Mouse (Mus musculus): ENCODE results near the gene Lypd4. TPM values are rescaled to one million over a fixed set of nuclear protein-coding genes. Genes with fewer than 3 reads are reported as not detected.
"Not testable (repeated sequence)": the region's sequence is repeated elsewhere in the genome, so short reads cannot be mapped to it uniquely, and the experiment has no call there.

Lypd4 gene
- polyA plus RNA-seq, 1 experiment from 2014 or later, result not detected

DNA sequence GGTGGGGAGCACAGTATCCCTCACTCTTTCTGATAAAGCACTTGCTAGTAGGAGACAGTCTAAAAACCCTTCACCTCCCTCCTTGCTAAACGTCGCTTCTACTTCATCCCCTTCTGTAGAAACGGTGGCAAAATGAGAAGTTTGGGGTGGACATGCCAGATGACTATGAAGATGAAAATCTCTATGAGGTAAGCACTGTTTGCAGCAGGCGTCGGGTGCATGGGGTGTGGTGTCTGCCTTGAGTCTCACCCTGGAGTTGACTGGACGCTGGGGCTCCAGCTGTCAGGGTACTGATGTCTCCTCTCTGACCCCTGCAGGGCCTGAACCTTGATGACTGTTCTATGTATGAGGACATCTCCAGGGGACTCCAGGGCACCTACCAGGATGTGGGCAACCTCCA is 31.4 kb upstream of the Lypd4 start:
- Histone ChIP-seq H3K4me3 (no peak overlapping the region), H3K4me1 (peaks cover 28% of the 10 kb centered on the region), H3K36me3 (no peaks in the 10 kb centered on the region), H3K27ac (no peak overlapping the region), H3K9ac (no peak overlapping the region), H3K27me3 (no peaks in the 10 kb centered on the region), H3K4me2 (no peak overlapping the region), H3K9me3 (no peaks in the 10 kb centered on the region)
- ATAC-seq (ENCODE audit: insufficient number of reproducible peaks, insufficient read depth, low FRiP score, low TSS enrichment, low read depth), result no peak
- WGBS, result 86% methylated on average over 6 of the region's 6 CpGs

GRCm38 (mm10) chr7:24897959-24898358 is 28.2 kb upstream of the Lypd4 start:
- H3K27ac ChIP-seq, result no peak overlapping the region
- no peaks in the 10 kb centered on the region for H3K27me3 ChIP-seq
- no peak overlapping the region for H3K4me3 ChIP-seq
- H3K4me1 ChIP-seq, result peaks cover 7% of the 10 kb centered on the region; the same call in 1 of the 2 replicates
- no peaks in the 10 kb centered on the region for H3K9me3 ChIP-seq
- H3K4me2 ChIP-seq, result no peak overlapping the region
- no peak for ATAC-seq (ENCODE audit: insufficient number of reproducible peaks, insufficient read depth, low FRiP score, low TSS enrichment, low read depth)
- no peaks in the 10 kb centered on the region for H3K36me3 ChIP-seq
- 76% methylated on average over 5 of the region's 5 CpGs for WGBS
- no peak overlapping the region for H3K9ac ChIP-seq

DNA sequence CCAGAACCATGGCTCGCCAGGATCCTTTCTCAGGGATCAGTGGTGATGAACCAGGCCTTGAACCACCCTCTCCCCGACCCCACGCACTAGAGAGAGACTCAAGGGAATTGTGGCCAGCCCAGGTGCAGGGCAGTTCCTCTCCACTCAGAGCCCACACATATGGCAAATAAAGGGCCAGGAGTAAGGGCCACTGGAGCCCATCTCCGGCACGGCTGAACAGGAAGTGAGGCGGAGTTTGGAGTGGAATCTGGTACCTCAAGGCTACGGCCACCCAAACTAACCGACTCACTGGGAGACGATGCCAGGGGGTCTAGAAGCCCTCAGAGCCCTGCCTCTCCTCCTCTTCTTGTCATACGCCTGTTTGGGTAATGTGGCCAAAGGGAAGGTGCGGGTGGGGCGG is 27.5 kb upstream of the Lypd4 start, which contains the start of gene Cd79a:
TSS of gene Cd79a (plus strand) at position 158 of the 400 bp plus-strand sequence.
- H3K4me2 ChIP-seq, result no peak within 1 kb of the TSS
- WGBS, result 57% methylated on average over 12 of the region's 12 CpGs
- no peak within 1 kb of the TSS for H3K4me3 ChIP-seq
- H3K27ac ChIP-seq, result no peak within 1 kb of the TSS
- H3K36me3 ChIP-seq, result no peaks in the 10 kb centered on the region
- H3K9me3 ChIP-seq, result no peaks in the 10 kb centered on the region
- no peak for ATAC-seq (ENCODE audit: insufficient number of reproducible peaks, insufficient read depth, low FRiP score, low TSS enrichment, low read depth)
- peaks cover 3% of the 10 kb centered on the region; the same call in 1 of the 2 replicates for H3K4me1 ChIP-seq
- H3K27me3 ChIP-seq, result no peaks in the 10 kb centered on the region
- H3K9ac ChIP-seq, result 0 out of 2 replicates have a peak within 1 kb of the TSS, but pooled peaks have one; percentile 16

DNA sequence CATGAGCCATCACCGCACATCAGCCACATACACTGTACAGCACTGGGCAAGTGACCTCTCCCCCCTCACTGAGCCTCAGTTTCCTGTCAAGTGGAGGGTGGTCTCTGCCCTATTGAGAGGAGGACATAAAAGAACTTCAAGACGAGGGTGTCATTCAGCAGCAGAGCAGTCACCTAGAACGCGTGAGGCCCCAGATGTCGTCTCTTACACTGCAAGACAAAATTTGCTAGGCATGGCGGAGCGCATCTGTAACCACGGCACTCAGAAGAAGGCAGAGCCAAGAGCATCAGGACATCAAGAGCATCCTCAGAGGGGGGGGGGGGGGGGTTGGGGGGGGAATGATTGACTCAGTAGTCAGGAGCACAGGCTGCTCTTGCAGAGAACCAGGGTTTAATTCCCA is 26.5 kb upstream of the Lypd4 start:
- ATAC-seq (ENCODE audit: insufficient number of reproducible peaks, insufficient read depth, low FRiP score, low TSS enrichment, low read depth), result no peak
- 84% methylated on average over 8 of the region's 8 CpGs for WGBS
- no peaks in the 10 kb centered on the region for H3K9me3 ChIP-seq
- no peaks in the 10 kb centered on the region for H3K27me3 ChIP-seq
- H3K9ac ChIP-seq, result no peak overlapping the region
- H3K4me1 ChIP-seq, result no peaks in the 10 kb centered on the region
- H3K36me3 ChIP-seq, result 0 out of 2 replicates have a peak, but pooled peaks cover 1% of the 10 kb centered on the region
- H3K4me2 ChIP-seq, result no peak overlapping the region
- H3K27ac ChIP-seq, result no peak overlapping the region
- H3K4me3 ChIP-seq, result no peak overlapping the region

- H3K4me1 ChIP-seq; H3K27ac ChIP-seq; ATAC-seq (ENCODE audit: insufficient number of reproducible peaks, insufficient read depth, low FRiP score, low TSS enrichment, low read depth); H3K4me2 ChIP-seq; H3K9ac ChIP-seq; H3K9me3 ChIP-seq; H3K4me3 ChIP-seq; H3K27me3 ChIP-seq; H3K36me3 ChIP-seq: not testable (repeated sequence)
- 83% methylated on average over 2 of the region's 2 CpGs for WGBS
Observed at GRCm38 (mm10) chr7:24895749-24896148, 26.0 kb upstream of the Lypd4 start.

- Histone ChIP-seq H3K9me3 (no peaks in the 10 kb centered on the region), H3K4me1 (peaks cover 8% of the 10 kb centered on the region), H3K9ac (no peak overlapping the region), H3K36me3 (peaks cover 42% of the 10 kb centered on the region), H3K4me2 (no peak overlapping the region), H3K27me3 (no peaks in the 10 kb centered on the region), H3K27ac (no peak overlapping the region), H3K4me3 (no peak overlapping the region)
- WGBS, result 66% methylated on average over 2 of the region's 2 CpGs
- ATAC-seq (ENCODE audit: insufficient number of reproducible peaks, insufficient read depth, low FRiP score, low TSS enrichment, low read depth), result no peak
Observed at GRCm38 (mm10) chr7:24892125-24892583, 22.4 kb upstream of the Lypd4 start.

DNA sequence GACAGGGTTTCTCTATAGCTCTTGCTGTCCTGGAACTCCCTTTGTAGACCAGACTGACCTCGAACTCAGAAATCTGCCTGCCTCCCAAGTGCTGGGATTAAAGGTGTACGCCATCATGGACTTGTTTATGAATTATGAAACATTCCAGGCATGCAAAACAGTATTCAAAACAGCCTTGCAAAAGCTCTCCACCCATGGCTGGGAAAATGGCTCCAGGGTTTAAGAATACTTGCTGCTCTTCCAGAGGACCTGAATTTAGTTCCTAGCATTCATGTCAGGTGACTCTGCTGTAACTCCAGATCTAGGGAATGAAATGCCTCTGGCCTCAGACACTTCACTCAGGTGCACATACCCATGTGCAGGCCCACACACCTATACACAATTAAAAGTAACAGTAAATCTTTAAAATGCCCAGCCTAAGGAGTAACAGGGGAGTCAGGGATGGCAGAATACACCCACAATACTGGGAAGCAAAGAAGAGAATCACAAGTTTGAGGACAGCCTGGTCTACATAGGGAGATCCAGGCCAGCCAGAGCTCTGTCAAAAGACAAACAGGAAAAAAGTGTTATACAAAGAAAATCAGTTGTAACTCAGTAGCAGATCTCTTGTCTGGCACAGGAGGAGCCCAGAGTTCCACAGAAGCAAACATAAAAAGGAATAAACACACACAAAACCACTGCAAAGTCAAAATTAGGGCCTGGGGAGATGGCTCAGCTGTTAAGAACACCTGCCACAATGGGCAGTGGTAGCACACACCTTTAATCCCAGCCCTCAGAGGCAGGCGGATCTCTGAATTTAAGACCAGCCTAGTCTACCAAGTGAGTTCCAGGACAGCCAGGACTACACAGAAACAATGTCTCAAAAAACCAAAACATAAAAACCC is 21.7 kb upstream of the Lypd4 start:
- ATAC-seq (ENCODE audit: insufficient number of reproducible peaks, insufficient read depth, low FRiP score, low TSS enrichment, low read depth), result no peak

GRCm38 (mm10) chr7:24890281-24891216 is 20.8 kb upstream of the Lypd4 start:
- Histone ChIP-seq H3K36me3 (peaks cover 58% of the 10 kb centered on the region), H3K27me3 (no peaks in the 10 kb centered on the region), H3K4me1 (peaks cover 24% of the 10 kb centered on the region), H3K9me3 (no peaks in the 10 kb centered on the region), H3K9ac (no peak overlapping the region), H3K4me3 (no peak overlapping the region), H3K27ac (peak overlapping the region; percentile 35; the same call in 1 of the 2 replicates), H3K4me2 (no peak overlapping the region)
- WGBS, result 30% methylated on average over 10 of the region's 10 CpGs
- ATAC-seq (ENCODE audit: insufficient number of reproducible peaks, insufficient read depth, low FRiP score, low TSS enrichment, low read depth), result peak; percentile 49

More for the DNA sequence above, 21.7 kb upstream of the Lypd4 start:
- Histone ChIP-seq H3K4me2 (no peak overlapping the region), H3K9me3 (no peaks in the 10 kb centered on the region), H3K4me1 (peaks cover 15% of the 10 kb centered on the region), H3K4me3 (no peak overlapping the region), H3K27ac (no peak overlapping the region), H3K9ac (no peak overlapping the region), H3K27me3 (no peaks in the 10 kb centered on the region), H3K36me3 (peaks cover 49% of the 10 kb centered on the region)
- WGBS, result 62% methylated on average over 3 of the region's 3 CpGs

GRCm38 (mm10) chr7:24889431-24890220 is 19.9 kb upstream of the Lypd4 start:
- ATAC-seq (ENCODE audit: insufficient number of reproducible peaks, insufficient read depth, low FRiP score, low TSS enrichment, low read depth), result no peak
- peak overlapping the region; percentile 35; the same call in 1 of the 2 replicates for H3K27ac ChIP-seq
- H3K4me2 ChIP-seq, result no peak overlapping the region
- H3K9me3 ChIP-seq, result no peaks in the 10 kb centered on the region; the same call in 1 of the 2 replicates
- no peak overlapping the region for H3K9ac ChIP-seq
- no peak overlapping the region for H3K4me3 ChIP-seq
- H3K27me3 ChIP-seq, result no peaks in the 10 kb centered on the region
- peaks cover 59% of the 10 kb centered on the region for H3K36me3 ChIP-seq
- H3K4me1 ChIP-seq, result peaks cover 28% of the 10 kb centered on the region
- 79% methylated on average over 6 of the region's 6 CpGs for WGBS

DNA sequence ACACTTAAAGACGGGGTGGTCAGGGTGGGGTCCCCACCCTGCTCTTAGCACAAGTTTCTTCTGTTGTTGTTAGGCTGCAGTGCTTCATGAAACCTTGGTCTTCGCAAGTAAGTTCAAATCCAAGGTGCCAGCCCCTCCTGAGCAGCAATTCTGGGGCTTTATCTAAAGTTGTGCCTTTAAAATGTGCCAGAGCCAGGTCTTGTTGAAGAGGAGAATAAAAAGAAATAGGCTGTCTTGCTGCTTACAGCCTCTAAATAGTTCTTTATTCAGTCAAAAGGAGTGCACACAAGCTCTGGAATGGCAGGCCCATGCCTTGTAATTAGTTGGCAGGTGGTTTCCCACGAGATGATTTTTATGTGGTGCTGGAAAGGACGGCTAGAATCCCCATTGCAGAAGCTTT is 17.4 kb upstream of the Lypd4 start:
- peak overlapping the region; percentile 89 for H3K4me2 ChIP-seq
- H3K27ac ChIP-seq, result peak overlapping the region; percentile 18; the same call in 1 of the 2 replicates
- WGBS, result 71% methylated on average over 4 of the region's 4 CpGs
- peak overlapping the region; percentile 99; the same call in 1 of the 2 replicates for H3K4me3 ChIP-seq
- H3K27me3 ChIP-seq, result no peaks in the 10 kb centered on the region
- no peaks in the 10 kb centered on the region; the same call in 1 of the 2 replicates for H3K9me3 ChIP-seq
- peaks cover 28% of the 10 kb centered on the region for H3K4me1 ChIP-seq
- H3K9ac ChIP-seq, result peak overlapping the region; percentile 100
- no peak for ATAC-seq (ENCODE audit: insufficient number of reproducible peaks, insufficient read depth, low FRiP score, low TSS enrichment, low read depth)
- H3K36me3 ChIP-seq, result peaks cover 59% of the 10 kb centered on the region

DNA sequence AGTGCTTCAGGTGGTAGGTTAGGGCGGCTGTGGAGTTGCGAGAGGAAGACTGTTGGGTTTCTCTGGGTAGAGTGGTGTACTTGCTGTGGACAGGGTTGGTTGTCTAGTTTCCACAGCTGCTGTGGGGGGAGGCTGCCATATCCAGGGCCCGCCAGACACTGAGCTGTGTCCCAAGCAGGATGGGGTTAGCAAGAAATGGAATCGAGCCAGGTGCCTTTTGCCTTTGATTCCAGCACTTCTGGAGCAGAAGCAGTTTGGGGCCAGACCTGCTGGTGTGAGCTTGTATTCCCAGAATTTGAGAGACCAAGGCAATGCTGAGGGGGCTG is 16.5 kb upstream of the Lypd4 start:
- peak overlapping the region; percentile 68 for H3K27ac ChIP-seq
- peak overlapping the region; percentile 89 for H3K4me2 ChIP-seq
- H3K4me3 ChIP-seq, result peak overlapping the region; percentile 99
- H3K27me3 ChIP-seq, result no peaks in the 10 kb centered on the region
- H3K4me1 ChIP-seq, result peaks cover 28% of the 10 kb centered on the region
- no peak for ATAC-seq (ENCODE audit: insufficient number of reproducible peaks, insufficient read depth, low FRiP score, low TSS enrichment, low read depth)
- H3K36me3 ChIP-seq, result peaks cover 58% of the 10 kb centered on the region
- no peaks in the 10 kb centered on the region; the same call in 1 of the 2 replicates for H3K9me3 ChIP-seq
- peak overlapping the region; percentile 100 for H3K9ac ChIP-seq
- WGBS, result 70% methylated on average over 4 of the region's 4 CpGs

All from embryonic facial prominence, embryonic 13.5 days (tissue).